Mouse (Mus musculus) Patski (cell line): ENCODE results near the gene Tmtc2. TPM values are rescaled to one million over a fixed set of nuclear protein-coding genes. Genes with fewer than 3 reads are reported as not detected.

Source experiments
- ATAC-seq: fragments of 100-300 bp; one replicate; pipeline ENCODE4 v1.8.0; 2021
- CTCF ChIA-PET: fragments of 350-600 bp; sonication (Branson Sonifier 250); formaldehyde crosslinking; loops from one replicate; lab custom pipeline; 2022; ENCODE audit warnings: inconsistent platforms; lab: Charles Lee
- POLR2A ChIA-PET: fragments of 350-600 bp; sonication (Branson Sonifier 250); formaldehyde crosslinking; loops from one replicate; lab custom pipeline; 2022; ENCODE audit warnings: antibody characterized with exemption, inconsistent platforms; lab: Charles Lee
- DNase-seq: peaks from one replicate; pipeline ENCODE4 v3.0.0-alpha.2; 2011; ENCODE audit warnings: low read depth, low spot score
- H3K27me3 ChIP-seq: fragments of 371-371 bp; one replicate; pipeline ENCODE4 v1.5.1; 2021
- CTCF ChIP-seq: fragments of 100-300 bp; IDR thresholded peaks from one replicate; pipeline ENCODE4 v1.5.1; 2021
- in situ Hi-C: fragments of 300-500 bp; cut with MboI; formaldehyde crosslinking; loops from 3 replicates; pipeline ENCODE4 v1.11.1; 2018; ENCODE audit warnings: low pct_unique_long_range_greater_than_20kb, mixed read lengths
- polyA plus RNA-seq: library from polyadenylated mRNA; unstranded; gene quantifications from one replicate; pipeline ENCODE4 v1.2.3, GENCODE M21; 2021

Gene Tmtc2
- polyA plus RNA-seq, 1 experiment from 2014 or later, result 0.77 TPM

DNA sequence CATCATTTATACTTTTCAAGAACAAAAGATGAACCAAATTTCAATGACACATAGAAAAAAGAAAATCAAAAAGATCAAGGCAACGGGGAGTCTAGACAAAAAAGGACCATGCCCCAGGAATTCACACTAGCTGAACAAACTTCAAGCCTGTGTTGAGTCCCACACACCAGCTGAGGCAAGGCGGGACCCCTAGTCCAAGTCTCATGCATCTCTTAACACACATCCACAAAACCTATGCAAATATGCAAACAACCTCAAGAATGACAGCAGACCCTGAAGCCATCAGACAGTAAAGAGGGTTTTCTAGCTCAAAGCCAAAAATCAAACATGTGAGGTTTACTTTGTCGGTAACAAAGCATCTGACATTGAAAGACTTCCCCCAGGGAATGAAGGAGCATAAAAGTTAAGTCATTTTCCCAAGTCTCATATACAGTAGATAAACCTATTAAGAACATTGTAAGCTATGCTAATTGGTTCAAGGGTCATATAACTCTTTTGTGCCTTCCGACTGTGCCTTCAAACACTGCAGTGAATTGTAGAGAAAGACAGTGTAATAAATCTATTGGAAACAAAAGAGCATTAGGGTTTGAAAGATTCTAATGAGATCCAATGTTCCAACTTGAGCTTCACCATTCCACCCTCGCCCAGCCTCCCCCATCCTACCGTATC is 100.0 kb downstream of the Tmtc2 start:
- ChIA-PET POLR2A (no interaction called here), CTCF (interaction anchor here (1.7 kb wide), 1 partner anchor 90 kb away, joined by 4 read pairs; no protein-coding TSS in a partner anchor)
- ATAC-seq, result no peak
- TF ChIP-seq CTCF, result no peak
- no peaks in the 10 kb centered on the region for H3K27me3 ChIP-seq
- no peak for DNase-seq
- in situ Hi-C loops, result no loop called here

DNA sequence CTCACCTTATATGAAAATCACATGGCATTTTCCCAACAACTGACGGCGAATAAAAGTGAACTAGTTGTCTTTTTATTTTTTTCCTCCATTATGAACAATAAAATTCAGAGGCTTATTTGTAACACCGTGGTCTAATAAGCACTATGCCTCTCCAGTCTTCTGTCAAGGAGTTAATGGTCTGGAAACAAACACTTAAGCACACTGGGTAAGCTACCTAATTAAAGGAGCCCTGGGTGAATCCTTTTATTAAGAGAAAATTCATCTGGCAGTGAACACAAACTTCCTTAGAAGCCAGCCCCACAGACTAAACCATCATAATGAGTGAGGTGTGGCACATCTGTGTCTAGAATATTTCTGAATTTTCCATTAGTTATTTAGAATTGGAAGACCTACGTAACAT is 109.9 kb downstream of the Tmtc2 start:
- ATAC-seq (no peak), DNase-seq (no peak)
- in situ Hi-C loops, result no loop called here
- no peak for TF ChIP-seq CTCF
- H3K27me3 ChIP-seq, result no peaks in the 10 kb centered on the region
- ChIA-PET CTCF (no interaction called here), POLR2A (no interaction called here)

DNA sequence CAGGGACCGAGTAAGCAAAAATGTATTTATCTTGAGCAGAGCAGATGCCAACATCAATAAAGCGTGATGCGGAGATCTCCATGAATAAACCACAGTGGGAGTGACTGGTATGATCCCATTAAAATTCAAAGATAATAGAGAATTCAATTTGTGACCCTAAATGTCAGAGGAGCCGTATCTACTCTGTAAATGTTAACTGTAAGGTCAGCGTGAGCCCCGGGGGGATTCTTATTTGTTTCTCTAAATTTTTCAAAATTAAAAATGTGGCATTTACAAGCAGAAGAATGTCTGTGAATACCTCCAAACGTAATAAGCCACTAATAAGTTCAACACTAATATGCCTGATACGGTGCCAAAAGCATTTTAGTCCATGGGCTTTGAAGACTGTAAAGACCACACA is 120.8 kb downstream of the Tmtc2 start:
- CTCF ChIA-PET, result no interaction called here
- H3K27me3 ChIP-seq, result no peaks in the 10 kb centered on the region
- no peak for TF ChIP-seq CTCF
- DNase-seq (no peak), ATAC-seq (no peak)
- POLR2A ChIA-PET, result no interaction called here
- in situ Hi-C loops, result no loop called here

DNA sequence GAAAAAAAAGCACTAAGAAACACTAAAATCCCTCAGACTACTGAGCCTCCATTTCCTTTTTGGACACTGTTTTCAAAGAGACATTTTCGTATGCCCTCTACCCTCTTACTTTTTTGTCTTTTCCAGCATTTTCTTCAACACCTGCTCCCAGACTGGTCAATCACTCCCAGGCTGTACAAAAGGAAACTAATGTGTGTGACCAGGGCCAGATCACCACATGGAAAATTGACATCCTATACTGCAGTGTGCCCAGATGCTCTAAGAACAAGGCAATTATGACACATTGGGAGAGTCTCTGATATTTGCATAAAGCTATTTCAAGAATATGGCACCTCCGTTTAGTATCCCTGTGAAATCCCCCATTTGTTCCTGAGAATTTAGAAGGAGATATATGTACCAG is 127.1 kb downstream of the Tmtc2 start:
- no peak for TF ChIP-seq CTCF
- no peaks in the 10 kb centered on the region for H3K27me3 ChIP-seq
- ChIA-PET POLR2A (no interaction called here), CTCF (no interaction called here)
- in situ Hi-C loops, result no loop called here
- DNase-seq (no peak), ATAC-seq (no peak)

DNA sequence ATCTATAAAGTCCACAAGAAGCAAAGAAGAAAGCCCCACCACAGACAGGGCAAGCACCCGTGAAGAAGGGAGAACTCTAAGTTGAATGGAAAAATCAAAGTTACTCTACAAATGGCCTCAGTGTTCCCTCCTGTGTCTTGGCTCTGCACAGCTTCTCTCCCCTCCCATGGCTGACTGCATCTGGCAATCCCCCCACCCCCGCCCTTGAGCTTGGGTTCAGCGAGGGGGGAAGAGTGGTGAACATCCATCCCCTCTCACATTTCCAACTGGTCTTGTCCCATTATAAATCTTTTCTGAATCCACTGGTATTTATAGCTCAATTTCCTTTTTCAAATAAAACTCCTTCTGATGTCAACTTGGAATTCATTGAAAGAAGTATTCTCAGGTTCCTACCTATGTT is 129.9 kb downstream of the Tmtc2 start:
- ATAC-seq (no peak), DNase-seq (no peak)
- no peak for TF ChIP-seq CTCF
- POLR2A ChIA-PET, result no interaction called here
- H3K27me3 ChIP-seq, result no peaks in the 10 kb centered on the region
- CTCF ChIA-PET, result no interaction called here
- in situ Hi-C loops, result no loop called here

DNA sequence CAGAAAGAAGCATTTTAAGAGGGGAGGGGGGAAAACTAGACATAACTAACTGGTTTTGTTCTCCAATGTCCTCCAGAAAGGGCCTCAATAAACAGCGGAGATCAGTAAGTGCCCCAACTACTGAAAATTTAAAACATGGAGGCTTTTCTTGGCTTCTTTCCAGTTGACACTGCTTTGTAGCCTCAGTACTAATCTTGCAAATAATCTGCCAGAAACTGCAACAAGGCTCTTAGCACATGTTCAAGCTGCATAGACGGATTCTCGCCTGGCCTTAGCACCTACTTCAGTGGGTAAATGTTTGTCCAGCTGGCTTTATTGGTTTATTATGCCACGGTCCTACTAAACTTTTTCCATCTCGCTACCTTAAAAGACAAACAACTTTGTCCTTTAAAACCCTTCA is 139.4 kb downstream of the Tmtc2 start:
- ATAC-seq, result no peak
- CTCF ChIA-PET, result no interaction called here
- in situ Hi-C loops, result no loop called here

DNA sequence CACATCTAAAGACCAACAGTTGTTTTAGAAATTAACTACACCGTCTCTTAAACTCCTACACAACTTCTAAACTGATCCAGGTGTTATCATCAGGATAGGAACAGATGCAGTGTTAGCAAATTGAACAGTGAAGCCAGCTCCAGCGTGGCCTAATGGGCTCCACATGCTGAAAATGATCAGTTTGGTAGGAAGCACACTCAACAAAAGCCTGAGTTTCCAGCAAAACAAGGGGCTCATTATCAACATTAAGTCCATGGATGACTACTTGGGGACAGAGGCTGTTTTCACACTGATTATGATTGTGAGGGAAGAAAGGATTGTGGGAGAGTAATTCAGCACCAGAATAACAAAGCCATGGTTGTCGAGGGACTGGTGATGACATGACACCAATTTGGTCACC is 143.4 kb downstream of the Tmtc2 start:
- in situ Hi-C loops, result no loop called here
- ATAC-seq (no peak), DNase-seq (no peak)
- no peak for TF ChIP-seq CTCF
- ChIA-PET POLR2A (no interaction called here), CTCF (no interaction called here)
- no peaks in the 10 kb centered on the region for H3K27me3 ChIP-seq

More for the DNA sequence above, 139.4 kb downstream of the Tmtc2 start:
- POLR2A ChIA-PET, result no interaction called here
- DNase-seq, result no peak
- TF ChIP-seq CTCF, result no peak
- H3K27me3 ChIP-seq, result no peaks in the 10 kb centered on the region

DNA sequence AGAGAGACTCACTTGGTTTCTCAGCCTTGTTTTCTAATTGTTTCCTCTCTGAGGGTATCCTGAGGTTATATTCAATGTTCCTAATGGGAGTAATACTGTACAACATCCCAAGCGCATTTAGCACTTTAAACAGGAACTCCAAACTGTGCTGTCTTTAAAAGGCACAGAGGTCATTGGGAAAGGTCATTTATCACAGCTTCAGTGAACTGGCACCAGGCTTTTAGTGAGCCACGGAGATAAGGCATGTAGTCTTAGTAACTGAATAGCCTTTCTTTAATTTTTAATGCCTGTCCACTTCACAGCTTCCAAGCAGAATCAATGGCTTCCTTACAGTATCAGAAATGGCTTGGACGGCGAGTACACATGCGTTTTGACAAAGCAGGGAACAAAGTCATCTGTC is 144.0 kb downstream of the Tmtc2 start:
- in situ Hi-C loops, result no loop called here
- ATAC-seq (no peak), DNase-seq (no peak)
- no peaks in the 10 kb centered on the region for H3K27me3 ChIP-seq
- POLR2A ChIA-PET, result no interaction called here
- no peak for TF ChIP-seq CTCF
- CTCF ChIA-PET, result no interaction called here

DNA sequence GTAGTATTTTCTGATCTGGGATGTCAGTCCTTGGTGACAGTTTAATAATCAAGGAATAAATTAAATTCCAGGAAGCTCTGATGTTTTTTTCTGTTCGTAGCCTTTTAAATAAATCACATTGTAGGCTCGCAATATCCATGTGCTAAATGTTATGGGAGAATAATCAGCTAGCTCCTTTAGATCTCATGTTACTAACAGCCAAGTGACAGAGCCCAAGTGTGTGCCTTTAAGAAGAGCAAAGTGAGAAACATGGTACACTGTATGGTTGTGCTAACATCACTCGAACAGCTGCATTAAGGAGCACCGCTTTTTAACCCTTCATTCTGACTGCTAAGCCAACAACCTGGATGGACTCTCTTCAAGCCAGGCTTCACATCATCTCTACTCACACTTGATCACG is 146.2 kb downstream of the Tmtc2 start:
- in situ Hi-C loops, result no loop called here
- ChIA-PET CTCF (no interaction called here), POLR2A (no interaction called here)
- DNase-seq (no peak), ATAC-seq (no peak)
- H3K27me3 ChIP-seq, result no peaks in the 10 kb centered on the region
- TF ChIP-seq CTCF, result no peak

DNA sequence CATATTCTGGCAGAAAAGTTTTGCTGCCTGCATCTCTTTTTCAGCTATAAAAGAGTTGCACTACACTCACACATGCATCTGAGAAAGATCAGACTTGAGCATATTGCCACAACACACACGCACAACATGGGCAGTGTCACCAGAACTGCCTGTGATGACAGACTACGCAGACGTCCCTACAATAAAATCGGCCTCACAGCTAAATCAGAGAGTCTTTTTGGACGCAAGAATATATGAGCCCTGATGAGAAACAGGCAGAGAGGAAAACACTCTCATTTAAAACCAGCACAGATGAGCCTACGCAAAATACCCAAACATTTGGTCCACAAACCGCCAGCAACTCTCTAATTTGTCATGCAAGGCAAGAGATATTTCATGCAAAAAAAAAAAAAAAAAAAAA is 146.6 kb downstream of the Tmtc2 start:
- TF ChIP-seq CTCF, result no peak
- no peaks in the 10 kb centered on the region for H3K27me3 ChIP-seq
- in situ Hi-C loops, result no loop called here
- ChIA-PET POLR2A (no interaction called here), CTCF (no interaction called here)
- ATAC-seq, result no peak
- DNase-seq, result no peak

DNA sequence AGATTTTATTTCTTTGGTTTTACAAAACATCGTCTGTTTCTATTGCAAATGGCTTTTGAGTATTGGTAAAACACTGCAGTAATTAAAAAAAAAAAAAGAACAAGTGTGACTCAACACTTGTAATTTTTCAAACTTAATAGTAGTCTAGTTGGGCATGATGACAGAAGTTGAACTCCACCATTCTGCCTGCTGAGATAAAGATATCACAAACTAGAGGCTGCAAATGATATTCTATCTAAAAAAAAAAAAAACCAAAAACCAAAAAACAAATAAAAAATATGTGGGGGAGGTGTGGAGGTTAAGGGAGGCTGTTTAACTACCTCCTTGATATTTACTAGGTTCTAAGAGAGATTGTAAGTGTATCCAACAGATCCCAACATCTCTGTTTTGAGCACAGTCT is 149.2 kb downstream of the Tmtc2 start:
- ChIA-PET POLR2A (no interaction called here), CTCF (no interaction called here)
- DNase-seq (no peak), ATAC-seq (no peak)
- in situ Hi-C loops, result no loop called here
- no peak for TF ChIP-seq CTCF
- H3K27me3 ChIP-seq, result no peaks in the 10 kb centered on the region

DNA sequence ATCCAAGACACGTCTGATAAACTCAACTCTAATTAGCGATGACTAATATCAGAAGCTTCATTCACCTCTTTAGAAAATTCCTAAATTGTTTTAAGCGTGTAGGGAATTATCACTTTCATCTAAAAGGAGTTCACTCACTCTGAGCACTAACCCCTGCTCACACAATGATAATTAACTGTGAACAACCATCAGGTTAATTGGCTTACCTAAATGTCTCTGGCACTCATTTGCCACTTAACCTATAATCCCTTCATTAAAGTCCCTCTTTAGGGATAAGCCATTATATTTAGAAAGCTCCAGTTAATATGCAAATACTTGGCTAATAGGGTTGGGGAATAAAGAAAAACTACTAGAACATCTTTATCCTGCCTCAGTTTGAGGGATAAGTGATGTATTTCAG is 151.1 kb downstream of the Tmtc2 start:
- ChIA-PET CTCF (no interaction called here), POLR2A (interaction anchor here (0.6 kb wide), 1 partner anchor 9 kb away, joined by 3 read pairs; no protein-coding TSS in a partner anchor)
- in situ Hi-C loops, result no loop called here
- no peak for ATAC-seq
- no peaks in the 10 kb centered on the region for H3K27me3 ChIP-seq
- TF ChIP-seq CTCF, result no peak
- no peak for DNase-seq
